Mouse (Mus musculus): Measurements from ENCODE around the gene Minpp1.

DNA sequence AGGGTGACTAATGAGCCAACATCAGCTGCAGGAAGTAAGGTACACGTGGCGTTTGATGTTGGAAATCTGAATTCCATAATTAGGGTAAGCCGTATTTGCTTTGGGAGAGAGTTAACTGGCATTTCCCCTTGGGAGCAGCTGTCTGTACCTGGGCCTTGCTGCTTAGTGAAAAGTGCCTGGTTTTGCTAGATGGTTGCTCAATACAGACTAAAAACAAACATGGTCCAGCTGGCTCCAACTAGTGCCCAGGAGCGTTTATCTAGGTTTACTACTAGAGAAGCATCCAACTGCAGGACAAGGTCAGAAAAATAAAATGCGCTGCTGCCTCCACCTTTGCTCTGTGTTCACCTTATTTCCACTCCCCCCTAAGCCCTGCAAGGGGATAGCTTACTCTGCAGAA is 64.9 kb downstream of the Minpp1 start:
- TF ChIP-seq CTCF (conservative IDR thresholded peaks at IDR 0.05; ENCODE audit: low read length) (no peak), NANOG (IDR thresholded peaks at IDR 0.05; ENCODE audit: borderline replicate concordance, low read length) (no peak), POU5F1 (IDR thresholded peaks at IDR 0.05; ENCODE audit: borderline replicate concordance, low read length) (no peak)

Measured in E14TG2a.4 (cell line).